8 mouse cellular contexts compared by ENCODE assay signal in genomic region chr9:81632191-81632735, GRCm38 (mm10). TPM values are rescaled to one million over a fixed set of nuclear protein-coding genes. Genes with fewer than 3 reads are reported as not detected.
DNase-seq lines count a peak whose midpoint lies in the region; ATAC-seq and TF ChIP-seq lines count a peak whose summit lies in the region.

No protein-coding gene starts in this region.

- no peak overlapping the region for H3K27ac ChIP-seq in bone marrow, adult 2 months (ENCODE audit: control insufficient read depth, insufficient read depth, low read depth, low read length, poor library complexity)
- H3K27ac ChIP-seq in forebrain, embryonic 16.5 days (ENCODE audit: low read length): no peak overlapping the region
- no peak overlapping the region for H3K27ac ChIP-seq in limb, embryonic 12.5 days
- no peak overlapping the region for H3K27ac ChIP-seq in neural tube, embryonic 12.5 days

- DNase-seq in kidney, postnatal 10 days: peak; percentile 5
- no peak for DNase-seq in kidney, adult 11 months
- DNase-seq in yolk sac, embryonic 10.5 days (ENCODE audit: low spot score): no peak
- no peak for DNase-seq in cerebellum, postnatal 10 days

- H3K27me3 ChIP-seq in forebrain, embryonic 16.5 days (replicated peaks; ENCODE audit: control insufficient read depth, insufficient read depth, low read length): peaks cover 19% of the 10 kb centered on the region
- H3K27me3 ChIP-seq in limb, embryonic 12.5 days: peaks cover 60% of the 10 kb centered on the region
- H3K27me3 ChIP-seq in neural tube, embryonic 12.5 days (replicated peaks): peaks cover 36% of the 10 kb centered on the region

- 1% methylated on average over 31 of the region's 31 CpGs for WGBS in bone marrow, adult 2 months
- WGBS in forebrain, embryonic 16.5 days: 1% methylated on average over 30 of the region's 31 CpGs
- WGBS in limb, embryonic 12.5 days: under 1% methylated on average over 31 of the region's 31 CpGs
- under 1% methylated on average over 31 of the region's 31 CpGs for WGBS in neural tube, embryonic 12.5 days

- no peak for TF ChIP-seq POLR2A in bone marrow, adult 2 months (IDR thresholded peaks at IDR 0.05; ENCODE audit: borderline replicate concordance, control insufficient read depth, low read depth, low read length)

- no peak for TF ChIP-seq CTCF in bone marrow, adult 2 months (IDR thresholded peaks at IDR 0.05; ENCODE audit: control insufficient read depth, insufficient read depth, low read length)

- no peaks in the 10 kb centered on the region for H3K9me3 ChIP-seq in forebrain, embryonic 16.5 days (ENCODE audit: control insufficient read depth, low read length)
- no peaks in the 10 kb centered on the region for H3K9me3 ChIP-seq in limb, embryonic 12.5 days
- no peaks in the 10 kb centered on the region for H3K9me3 ChIP-seq in neural tube, embryonic 12.5 days

- peaks cover 2% of the 10 kb centered on the region; the same call in 1 of the 2 replicates for H3K4me1 ChIP-seq in bone marrow, adult 2 months (ENCODE audit: control insufficient read depth, insufficient read depth, low read length)
- H3K4me1 ChIP-seq in forebrain, embryonic 16.5 days (replicated peaks; ENCODE audit: control insufficient read depth, insufficient read depth, low read length): peaks cover 17% of the 10 kb centered on the region
- peaks cover 16% of the 10 kb centered on the region for H3K4me1 ChIP-seq in limb, embryonic 12.5 days (replicated peaks)
- H3K4me1 ChIP-seq in neural tube, embryonic 12.5 days: peaks cover 21% of the 10 kb centered on the region

- H3K4me3 ChIP-seq in bone marrow, adult 2 months (replicated peaks; ENCODE audit: control insufficient read depth, low read depth, low read length): peak overlapping the region; percentile 33
- peak overlapping the region; percentile 50 for H3K4me3 ChIP-seq in forebrain, embryonic 16.5 days (replicated peaks; ENCODE audit: low read length)
- peak overlapping the region; percentile 67 for H3K4me3 ChIP-seq in limb, embryonic 12.5 days (replicated peaks)
- peak overlapping the region; percentile 60 for H3K4me3 ChIP-seq in neural tube, embryonic 12.5 days

- H3K9ac ChIP-seq in forebrain, embryonic 16.5 days (replicated peaks; ENCODE audit: low read depth, low read length): peak overlapping the region; percentile 44
- H3K9ac ChIP-seq in limb, embryonic 12.5 days (replicated peaks): peak overlapping the region; percentile 60
- peak overlapping the region; percentile 62; the same call in 1 of the 2 replicates for H3K9ac ChIP-seq in neural tube, embryonic 12.5 days

- H3K4me2 ChIP-seq in forebrain, embryonic 16.5 days (ENCODE audit: low read length): peak overlapping the region; percentile 67
- H3K4me2 ChIP-seq in limb, embryonic 12.5 days: peak overlapping the region; percentile 99
- peak overlapping the region; percentile 98 for H3K4me2 ChIP-seq in neural tube, embryonic 12.5 days (replicated peaks)

- H3K36me3 ChIP-seq in forebrain, embryonic 16.5 days (ENCODE audit: control insufficient read depth, insufficient read depth): no peaks in the 10 kb centered on the region
- H3K36me3 ChIP-seq in limb, embryonic 12.5 days: no peaks in the 10 kb centered on the region
- no peaks in the 10 kb centered on the region for H3K36me3 ChIP-seq in neural tube, embryonic 12.5 days

- ATAC-seq in forebrain, embryonic 16.5 days: peak; percentile 34
- no peak for ATAC-seq in limb, embryonic 12.5 days (ENCODE audit: insufficient number of reproducible peaks, insufficient read depth, low FRiP score, low TSS enrichment, low read depth)
- ATAC-seq in neural tube, embryonic 12.5 days (ENCODE audit: low FRiP score, low read depth): peak; percentile 7; the same call in 1 of the 2 replicates

RNA-seq across cellular contexts. Expression of gene Htr1b, which starts 1.4 kb away (rescaled TPM):
- polyA plus RNA-seq in bone marrow, adult 2 months (2011; ENCODE audit: insufficient read depth, insufficient read length, low replicate concordance, missing spikeins): not detected in 2 replicates
- polyA plus RNA-seq in forebrain, embryonic 16.5 days (2015; fragmentation: Nextera tagmentation; extraction: Ambion mirVana): 1.1 and 2.4 TPM in 2 replicates
- polyA plus RNA-seq in limb, embryonic 12.5 days (2016; fragmentation: Nextera tagmentation; extraction: Ambion mirVana): 0.52 and 0.55 TPM in 2 replicates
- 0.44 and 0.57 TPM in 2 replicates for polyA plus RNA-seq in neural tube, embryonic 12.5 days (2016; fragmentation: Nextera tagmentation; extraction: Ambion mirVana)
